Mouse (Mus musculus) megakaryocyte, embryonic 14.5 days (primary cell): ENCODE results near the gene B4galt5.

Source experiments
- FLI1 ChIP-seq: IDR thresholded peaks from 2 replicates; pipeline ENCODE4 v1.6.1; 2012; ENCODE audit warnings: low read length, inconsistent platforms, mixed read lengths
- GATA1 ChIP-seq: IDR thresholded peaks from 3 replicates; pipeline ENCODE4 v1.6.1; 2012; ENCODE audit warnings: mixed read lengths, low read length, inconsistent platforms, borderline replicate concordance

DNA sequence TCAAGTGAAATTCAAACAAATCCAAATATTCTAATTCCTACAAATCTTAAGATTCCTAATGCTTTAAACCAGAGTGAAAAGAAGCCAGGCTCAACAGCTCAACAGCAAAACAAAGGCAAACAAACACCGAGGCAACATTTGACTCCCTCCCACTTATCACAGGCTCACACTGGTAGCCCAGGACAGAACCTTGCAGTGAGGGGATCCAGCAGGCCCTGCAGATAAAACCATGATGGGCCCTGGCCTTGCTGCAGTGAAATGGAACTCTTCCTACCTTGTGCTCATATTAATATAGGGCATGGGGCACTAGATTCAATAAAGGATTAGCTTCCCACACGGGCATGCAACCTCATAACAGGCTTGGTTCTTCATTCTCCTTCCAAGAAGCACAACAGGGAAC, 11.4 kb downstream of the B4galt5 start:
- TF ChIP-seq GATA1: no peak
- no peak for TF ChIP-seq FLI1
